Mouse (Mus musculus) adrenal gland, adult 8-10 months (tissue): ENCODE measurements at regions not wholly inside any gene's neighbourhood (a gene's known extent, or its start where the extent isn't known, plus 50 kb on each side); places are given as distances from the start of the nearest gene placed in this dataset.

Source experiments
- DNase-seq: peaks from one replicate; pipeline ENCODE4 v3.0.0; 2022

- DNase-seq = no peak
These were observed 53.3 kb upstream of the Tram2 start for GRCm38 (mm10) chr1:21132340-21132739.

GRCm38 (mm10) chr1:21146961-21147360 lies 67.9 kb upstream of the Tram2 start:
- no peak for DNase-seq

- DNase-seq = peak; percentile 42
These were observed 56.6 kb upstream of the Tmem14a start for GRCm38 (mm10) chr1:21161742-21162141.

GRCm38 (mm10) chr1:21166287-21166733 lies 52.1 kb upstream of the Tmem14a start:
- DNase-seq = peak; percentile 77

- no peak for DNase-seq
These were observed 51.6 kb upstream of the Tmem14a start for GRCm38 (mm10) chr1:21166762-21167161.
